Mouse (Mus musculus) T-helper 17 cell (primary cell): ENCODE results near the gene Pgls.

Experiments used
- in situ Hi-C, 2 experiments: fragments of 300-600 bp; cut with MboI, MseI; formaldehyde crosslinking; loops; 1 replicate in 1 of 2; 2 replicates in 1 of 2; pipeline ENCODE4 v1.15.1; 2025; ENCODE audit warnings: high pct_unique_total_duplicates in 2 of 2

Gene Pgls

GRCm38 (mm10) chr8:71633164-71633563, 41.2 kb downstream of the Pgls start:
- in situ Hi-C loops: loop anchor here in 1 of 2 experiments (5.0 kb wide), 1 partner anchor 71 kb away; no protein-coding TSS in a partner anchor

- in situ Hi-C loops: loop anchor here in 1 of 2 experiments (5.0 kb wide), 1 partner anchor 72 kb away; no protein-coding TSS in a partner anchor
These were observed 42.1 kb downstream of the Pgls start for GRCm38 (mm10) chr8:71633981-71634667.

- in situ Hi-C loops: no loop called here
These were observed 45.4 kb downstream of the Pgls start for GRCm38 (mm10) chr8:71637149-71638095.

- in situ Hi-C loops: no loop called here
These were observed 46.3 kb downstream of the Pgls start for GRCm38 (mm10) chr8:71638321-71638720.

- in situ Hi-C loops: no loop called here
These were observed 47.3 kb downstream of the Pgls start for GRCm38 (mm10) chr8:71639318-71639717.

- in situ Hi-C loops: no loop called here
These were observed 53.5 kb downstream of the Pgls start for GRCm38 (mm10) chr8:71645510-71645909.
